Mouse (Mus musculus): ENCODE results near the gene Grik3. TPM values are rescaled to one million over a fixed set of nuclear protein-coding genes. Genes with fewer than 3 reads are reported as not detected.

Grik3 gene
- total and polyA plus RNA-seq, 3 experiments = not detected

DNA sequence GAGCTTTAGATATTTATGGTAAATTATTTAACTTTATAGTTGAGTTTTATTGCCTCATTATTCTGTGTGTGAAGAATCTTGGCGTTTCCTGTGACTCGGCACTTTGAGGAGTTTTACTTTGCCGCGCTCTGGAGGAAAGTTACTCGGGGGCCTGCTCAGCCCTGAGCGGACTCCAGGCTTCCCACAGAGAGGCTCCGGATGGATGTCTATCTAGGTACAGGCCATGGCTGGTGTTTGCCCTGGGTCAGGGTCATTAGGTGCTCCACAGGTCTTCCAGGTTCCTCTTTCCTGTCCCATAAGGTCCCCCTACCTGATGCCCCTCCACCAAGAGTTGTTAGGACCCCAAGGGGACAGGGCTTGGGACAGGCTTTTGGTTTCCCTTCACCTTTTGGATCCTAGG lies 45.0 kb downstream of the Grik3 start:
- Histone ChIP-seq H3K4me2 (ENCODE audit: insufficient read depth, low read depth, poor library complexity, severe bottlenecking) (no peak overlapping the region), H3K4me3 (replicated peaks in 1 of 3; ENCODE audit: low read depth in 2 of 3, low read length in 2 of 3, poor library complexity in 1 of 3) (no peak overlapping the region), H3K79me2 (replicated peaks; ENCODE audit: control insufficient read depth, extremely low read depth, insufficient read depth, poor library complexity, severe bottlenecking) (no peaks in the 10 kb centered on the region), H3K36me3 (replicated peaks in 1 of 2; ENCODE audit: control insufficient read depth in 1 of 2, insufficient read depth in 1 of 2, low read length in 1 of 2) (no peaks in the 10 kb centered on the region), H3K9ac (ENCODE audit: insufficient read depth, low read depth) (no peak overlapping the region), H3K9me3 (replicated peaks; ENCODE audit: low read length) (peaks cover 10% of the 10 kb centered on the region), H3K27ac (ENCODE audit: insufficient read depth, low read depth) (no peak overlapping the region), H3K4me1 (ENCODE audit: control insufficient read depth in 1 of 2, insufficient read depth in 2 of 2) (peaks cover 11 to 18% of the 10 kb centered on the region in 2 experiments), H3K27me3 (replicated peaks) (peaks cover 82% of the 10 kb centered on the region)
- in situ Hi-C loops (cut with MboI; ENCODE audit: low pct_ligation_motif_present, low pct_unique_long_range_greater_than_20kb, low sequenced_read_pairs) = no loop called here
- dilution Hi-C loops (cut with MboI; ENCODE audit: extremely low pct_ligation_motif_present, extremely low pct_unique_long_range_greater_than_20kb, low sequenced_read_pairs) = no loop called here
- DNase-seq (ENCODE audit: extremely low read depth) = no peak
- no peak for TF ChIP-seq CHD2 (IDR thresholded peaks at IDR 0.05; ENCODE audit: low read length)
- no peak for TF ChIP-seq ETS1 (conservative IDR thresholded peaks at IDR 0.05; ENCODE audit: low read depth, low read length)
- TF ChIP-seq IRF4 (IDR thresholded peaks at IDR 0.05; ENCODE audit: low read depth, low read length) = no peak
- no peak for TF ChIP-seq GABPA (IDR thresholded peaks at IDR 0.05; ENCODE audit: insufficient replicate concordance, low read depth, low read length)
- no peak for TF ChIP-seq RAD21 (IDR thresholded peaks at IDR 0.05; ENCODE audit: low read depth, low read length)
- no peak for TF ChIP-seq E2F4 (IDR thresholded peaks at IDR 0.05; ENCODE audit: insufficient replicate concordance, low read depth, low read length)
- no peak for TF ChIP-seq TBP (conservative IDR thresholded peaks at IDR 0.05; ENCODE audit: low read depth, low read length)
- TF ChIP-seq ZC3H11A (IDR thresholded peaks at IDR 0.05; ENCODE audit: low read depth, low read length) = no peak
- no peak for TF ChIP-seq MAFK (IDR thresholded peaks at IDR 0.05; ENCODE audit: insufficient replicate concordance, low read length)
- TF ChIP-seq MAZ (IDR thresholded peaks at IDR 0.05; ENCODE audit: low read depth, low read length) = no peak
- no peak for TF ChIP-seq ZNF384 (IDR thresholded peaks at IDR 0.05; ENCODE audit: low read depth, low read length)
- TF ChIP-seq BHLHE40 (IDR thresholded peaks at IDR 0.05; ENCODE audit: low read depth, low read length) = no peak
- TF ChIP-seq MYC (IDR thresholded peaks at IDR 0.05; ENCODE audit: low read depth, low read length) = no peak
- no peak for TF ChIP-seq JUN (IDR thresholded peaks at IDR 0.05; ENCODE audit: insufficient read depth, low read depth, low read length)
- no peak for TF ChIP-seq SMC3 (IDR thresholded peaks at IDR 0.05; ENCODE audit: low read depth, low read length)

DNA sequence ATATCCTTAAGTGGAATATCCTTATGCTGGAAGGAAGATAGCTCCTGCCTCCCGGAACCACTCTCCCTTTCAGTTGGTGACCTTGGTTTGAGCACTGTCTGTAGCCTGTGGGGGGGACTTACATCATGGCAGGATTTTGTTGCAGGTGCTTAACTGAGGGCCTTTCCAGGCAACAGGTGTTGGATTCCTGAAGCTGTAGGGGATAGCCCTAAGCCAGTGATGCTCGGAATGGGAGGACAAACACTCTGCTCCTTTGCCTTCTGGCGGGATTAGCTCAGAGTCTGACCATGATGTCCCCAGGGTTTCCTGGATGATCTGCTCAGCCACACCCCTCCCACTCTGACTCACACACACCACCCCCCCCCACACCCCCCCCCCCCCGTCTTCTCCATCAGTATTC lies 45.5 kb downstream of the Grik3 start:
- peaks cover 11 to 18% of the 10 kb centered on the region in 2 experiments for H3K4me1 ChIP-seq (ENCODE audit: control insufficient read depth in 1 of 2, insufficient read depth in 2 of 2)
- H3K4me2 ChIP-seq (ENCODE audit: insufficient read depth, low read depth, poor library complexity, severe bottlenecking) = no peak overlapping the region
- H3K4me3 ChIP-seq (replicated peaks in 1 of 3; ENCODE audit: low read depth in 2 of 3, low read length in 2 of 3, poor library complexity in 1 of 3) = no peak overlapping the region
- no peak overlapping the region for H3K9ac ChIP-seq (ENCODE audit: insufficient read depth, low read depth)
- DNase-seq (ENCODE audit: extremely low read depth) = no peak
- no peaks in the 10 kb centered on the region for H3K79me2 ChIP-seq (replicated peaks; ENCODE audit: control insufficient read depth, extremely low read depth, insufficient read depth, poor library complexity, severe bottlenecking)
- peaks cover 82% of the 10 kb centered on the region for H3K27me3 ChIP-seq (replicated peaks)
- no peaks in the 10 kb centered on the region for H3K36me3 ChIP-seq (replicated peaks in 1 of 2; ENCODE audit: control insufficient read depth in 1 of 2, insufficient read depth in 1 of 2, low read length in 1 of 2)
- TF ChIP-seq POLR2AphosphoS2 (IDR thresholded peaks at IDR 0.05; ENCODE audit: low read depth, low read length) (no peak), SIN3A (IDR thresholded peaks at IDR 0.05; ENCODE audit: low read length) (no peak), ZMIZ1 (IDR thresholded peaks at IDR 0.05; ENCODE audit: low read depth, low read length) (no peak), SMC3 (IDR thresholded peaks at IDR 0.05; ENCODE audit: low read depth, low read length) (no peak), MAFK (IDR thresholded peaks at IDR 0.05; ENCODE audit: insufficient replicate concordance, low read length) (no peak), CHD1 (IDR thresholded peaks at IDR 0.05; ENCODE audit: low read depth, low read length) (no peak), MEF2A (IDR thresholded peaks at IDR 0.05; ENCODE audit: borderline replicate concordance, low read depth, low read length) (no peak), JUN (IDR thresholded peaks at IDR 0.05; ENCODE audit: insufficient read depth, low read depth, low read length) (no peak), USF2 (conservative IDR thresholded peaks at IDR 0.05; ENCODE audit: low read depth, low read length) (no peak), RCOR1 (conservative IDR thresholded peaks at IDR 0.05; ENCODE audit: low read depth, low read length) (no peak), RAD21 (IDR thresholded peaks at IDR 0.05; ENCODE audit: low read depth, low read length) (no peak), ZNF384 (IDR thresholded peaks at IDR 0.05; ENCODE audit: low read depth, low read length) (no peak)
- dilution Hi-C loops (cut with MboI; ENCODE audit: extremely low pct_ligation_motif_present, extremely low pct_unique_long_range_greater_than_20kb, low sequenced_read_pairs) (no loop called here), in situ Hi-C loops (cut with MboI; ENCODE audit: low pct_ligation_motif_present, low pct_unique_long_range_greater_than_20kb, low sequenced_read_pairs) (no loop called here)
- H3K27ac ChIP-seq (ENCODE audit: insufficient read depth, low read depth) = no peak overlapping the region
- H3K9me3 ChIP-seq (replicated peaks; ENCODE audit: low read length) = peaks cover 10% of the 10 kb centered on the region

Data from CH12.LX (cell line).